Mouse (Mus musculus) cortical plate, adult 2 months (tissue): ENCODE measurements around the gene Rxfp4. TPM values are rescaled to one million over a fixed set of nuclear protein-coding genes. Genes with fewer than 3 reads are reported as not detected.

ENCODE experiments used
- H3K27ac ChIP-seq: fragments of 200-500 bp; 2 replicates; pipeline ENCODE4 v1.5.1; 2012; ENCODE audit warnings: low read length, control low read depth, inconsistent platforms; ENCODE audit not compliant: insufficient read depth
- H3K4me1 ChIP-seq: fragments of 200-500 bp; 2 replicates; pipeline ENCODE4 v1.6.1; 2011; ENCODE audit warnings: low read length; ENCODE audit not compliant: control insufficient read depth, insufficient read depth
- H3K4me3 ChIP-seq: fragments of 200-500 bp; 2 replicates; pipeline ENCODE4 v1.5.1; 2011; ENCODE audit warnings: mild to moderate bottlenecking, low read length, control low read depth; ENCODE audit not compliant: insufficient read depth
- CTCF ChIP-seq: fragments of 200-500 bp; IDR thresholded peaks from 2 replicates; pipeline ENCODE4 v1.5.1; 2011; ENCODE audit warnings: mild to moderate bottlenecking, control low read depth, low read length; ENCODE audit not compliant: insufficient read depth; ENCODE audit errors: extremely low read depth
- POLR2A ChIP-seq: fragments of 200-500 bp; IDR thresholded peaks from 2 replicates; pipeline ENCODE4 v1.6.1; 2011; ENCODE audit warnings: mild to moderate bottlenecking, low read length, control low read depth; ENCODE audit not compliant: insufficient read depth; ENCODE audit errors: extremely low read depth
- polyA plus RNA-seq: library from polyadenylated mRNA; depleted of rRNA; stranded (reverse); fragments of >200 nt; gene quantifications from 2 replicates; pipeline ENCODE4 v1.2.3, GENCODE M21; 2012; rRNA removed

The Rxfp4 gene
- not detected in 2 replicates for polyA plus RNA-seq

DNA sequence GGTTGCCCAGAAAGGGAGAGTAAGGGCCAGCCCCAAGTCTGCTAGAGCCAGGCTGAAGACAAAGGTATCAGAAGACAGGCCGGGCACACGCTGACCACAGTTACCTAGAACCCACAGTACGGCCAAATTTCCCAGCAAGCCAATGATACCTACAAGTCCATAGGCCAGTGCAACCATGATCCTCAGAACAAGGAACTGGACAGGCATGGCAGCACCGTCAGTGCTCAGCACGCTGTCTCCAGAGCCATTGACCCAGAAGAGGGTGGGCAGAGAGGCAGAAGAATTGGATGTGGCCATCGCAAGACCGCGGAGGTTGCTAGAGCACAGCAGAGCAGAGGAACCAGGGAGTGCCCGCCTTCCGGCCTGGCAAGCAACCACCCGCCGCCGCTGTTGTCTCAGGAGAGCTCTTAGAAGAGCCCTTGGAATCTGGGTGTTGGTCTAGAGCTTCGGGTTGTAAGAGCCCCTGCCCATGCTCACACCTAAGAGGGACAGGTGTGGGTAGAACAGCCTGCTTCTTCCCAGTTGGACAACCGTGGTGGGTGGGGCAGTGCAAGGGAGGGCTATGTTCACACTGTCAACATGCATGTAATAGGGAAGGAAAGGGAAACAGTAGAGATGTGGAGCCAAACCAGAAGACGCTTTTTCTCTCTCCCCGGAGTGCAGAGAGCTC, at the start of gene Rxfp4:
Rxfp4 (minus strand) TSS at position 297 of the 670 bp plus-strand sequence.
- Histone ChIP-seq H3K4me1 (no peaks in the 10 kb centered on the region; the same call in 1 of the 2 replicates), H3K27ac (no peak within 1 kb of the TSS), H3K4me3 (no peak within 1 kb of the TSS)
- TF ChIP-seq CTCF (no peak), POLR2A (no peak)

DNA sequence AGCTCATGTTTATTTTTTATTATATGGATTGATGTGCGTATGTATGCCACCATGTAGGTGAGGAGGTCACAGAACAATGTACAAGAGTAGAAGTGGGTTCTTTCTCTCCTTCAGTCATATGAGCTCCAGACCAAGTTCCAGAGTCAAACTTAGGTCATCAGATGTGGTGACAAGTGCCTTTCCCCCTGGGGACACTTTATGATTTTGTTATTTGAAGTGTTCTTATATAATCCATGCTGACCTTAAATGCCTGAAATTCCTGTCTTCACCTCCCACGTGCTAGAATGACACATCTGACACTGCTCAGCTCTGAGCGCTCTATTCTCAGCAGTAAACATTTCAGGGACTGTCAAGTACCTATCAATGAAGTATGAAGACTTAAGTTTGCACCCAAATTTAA, 48.3 kb upstream of the Rxfp4 start:
- Histone ChIP-seq H3K4me3 (no peak overlapping the region), H3K27ac (no peak overlapping the region), H3K4me1 (peaks cover 1% of the 10 kb centered on the region; the same call in 1 of the 2 replicates)
- no peak for TF ChIP-seq POLR2A

DNA sequence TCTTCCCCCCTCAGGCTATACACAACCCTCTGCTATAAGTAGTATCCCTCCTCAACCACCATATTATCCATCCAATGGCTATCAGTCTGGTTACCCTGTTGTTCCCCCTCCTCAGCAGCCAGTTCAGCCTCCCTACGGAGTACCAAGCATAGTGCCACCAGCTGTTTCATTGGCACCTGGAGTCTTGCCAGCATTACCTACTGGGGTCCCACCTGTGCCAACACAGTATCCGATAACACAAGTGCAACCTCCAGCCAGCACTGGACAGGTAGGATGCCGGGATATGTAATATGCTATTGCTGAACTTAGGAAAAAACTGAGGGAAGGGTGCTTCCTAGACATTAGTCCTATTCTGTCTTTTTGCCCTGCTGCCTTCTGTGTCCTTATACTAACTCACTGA, 47.3 kb upstream of the Rxfp4 start:
- Histone ChIP-seq H3K4me1 (peaks cover 1% of the 10 kb centered on the region; the same call in 1 of the 2 replicates), H3K27ac (no peak overlapping the region), H3K4me3 (no peak overlapping the region)
- no peak for TF ChIP-seq POLR2A
- no peak for TF ChIP-seq CTCF

DNA sequence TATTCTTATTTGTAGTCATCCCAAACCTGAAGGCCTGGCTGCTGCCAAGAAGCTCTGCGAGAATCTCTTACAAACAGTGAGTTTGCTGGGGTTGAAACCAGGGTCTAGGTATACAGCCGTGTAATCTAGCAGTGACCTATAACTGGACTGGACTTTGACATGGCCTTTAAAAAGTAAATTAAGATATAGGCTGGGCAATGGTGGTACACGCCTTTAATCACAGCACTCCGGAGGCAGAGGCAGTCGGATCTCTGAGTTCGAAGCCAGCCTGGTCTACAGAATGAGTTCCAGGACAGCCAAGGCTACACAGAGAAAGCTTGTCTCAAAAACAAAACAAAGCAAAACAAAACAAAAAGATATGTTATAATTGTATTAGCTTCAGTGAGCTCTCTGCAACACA, 45.9 kb upstream of the Rxfp4 start:
- peaks cover 1% of the 10 kb centered on the region; the same call in 1 of the 2 replicates for H3K4me1 ChIP-seq
- no peak overlapping the region for H3K27ac ChIP-seq
- no peak overlapping the region for H3K4me3 ChIP-seq
- TF ChIP-seq CTCF (no peak), POLR2A (no peak)

DNA sequence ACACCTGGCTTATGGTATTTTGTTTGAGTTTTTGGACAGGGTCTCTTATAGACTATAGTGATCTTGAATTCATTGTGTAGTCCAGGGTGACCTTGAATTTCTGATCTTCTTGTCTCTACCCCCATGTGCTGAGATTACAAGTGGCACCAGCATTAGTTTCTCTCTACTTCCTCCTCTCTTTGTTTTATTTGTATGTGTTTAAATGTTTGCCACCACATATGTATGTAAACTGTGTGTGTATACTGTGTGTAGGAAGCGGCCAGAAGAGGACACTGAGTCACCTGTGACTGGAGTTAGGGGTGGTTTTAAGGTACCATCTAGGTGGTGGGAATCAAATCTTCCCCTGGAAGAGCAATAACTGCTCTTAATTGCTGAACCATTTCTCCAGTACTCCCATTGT, 45.1 kb upstream of the Rxfp4 start:
- H3K27ac ChIP-seq = no peak overlapping the region
- TF ChIP-seq CTCF (no peak), POLR2A (no peak)
- peaks cover 1% of the 10 kb centered on the region; the same call in 1 of the 2 replicates for H3K4me1 ChIP-seq
- no peak overlapping the region for H3K4me3 ChIP-seq

DNA sequence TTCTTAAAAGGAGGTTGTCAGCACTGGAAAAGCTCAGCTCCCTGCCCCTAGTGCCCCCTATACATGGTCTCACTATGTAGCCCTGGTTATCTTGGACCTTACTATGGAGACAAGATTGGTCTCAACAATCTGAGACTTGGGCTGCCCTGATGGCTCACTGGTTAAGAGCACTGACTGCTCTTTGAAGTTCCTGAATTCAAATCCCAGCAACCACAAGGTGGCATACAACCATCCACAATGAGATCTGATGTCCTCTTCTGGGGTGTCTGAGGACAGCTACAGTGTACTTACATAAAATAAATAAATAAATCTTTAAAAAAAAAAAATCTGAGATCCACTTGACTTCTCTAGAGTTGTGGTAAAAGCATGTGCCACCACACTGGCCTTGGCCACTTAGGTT, 42.6 kb upstream of the Rxfp4 start:
- TF ChIP-seq POLR2A (no peak), CTCF (no peak)
- no peaks in the 10 kb centered on the region for H3K4me1 ChIP-seq
- H3K4me3 ChIP-seq = no peak overlapping the region
- H3K27ac ChIP-seq = no peak overlapping the region

DNA sequence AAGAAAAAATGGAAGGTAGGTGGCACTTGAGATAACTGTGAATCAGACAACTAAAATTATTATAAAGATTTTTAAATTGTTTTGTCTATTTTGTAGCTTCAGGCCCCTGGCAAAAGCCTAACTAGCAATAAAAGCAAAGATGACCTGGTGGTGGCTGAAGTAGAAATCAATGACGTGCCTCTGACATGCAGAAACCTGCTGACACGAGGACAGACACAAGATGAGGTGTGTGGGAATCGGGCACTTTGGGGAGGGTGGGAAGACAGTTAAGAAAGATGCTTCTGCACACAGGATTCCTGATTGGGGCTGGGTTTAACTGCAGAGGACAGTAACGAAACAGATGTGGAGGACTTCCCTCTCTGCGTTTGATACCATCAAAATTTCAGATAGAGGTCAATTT, 36.1 kb upstream of the Rxfp4 start:
- no peak overlapping the region for H3K27ac ChIP-seq
- TF ChIP-seq POLR2A (no peak), CTCF (no peak)
- peaks cover 6% of the 10 kb centered on the region; the same call in 1 of the 2 replicates for H3K4me1 ChIP-seq
- H3K4me3 ChIP-seq = no peak overlapping the region

DNA sequence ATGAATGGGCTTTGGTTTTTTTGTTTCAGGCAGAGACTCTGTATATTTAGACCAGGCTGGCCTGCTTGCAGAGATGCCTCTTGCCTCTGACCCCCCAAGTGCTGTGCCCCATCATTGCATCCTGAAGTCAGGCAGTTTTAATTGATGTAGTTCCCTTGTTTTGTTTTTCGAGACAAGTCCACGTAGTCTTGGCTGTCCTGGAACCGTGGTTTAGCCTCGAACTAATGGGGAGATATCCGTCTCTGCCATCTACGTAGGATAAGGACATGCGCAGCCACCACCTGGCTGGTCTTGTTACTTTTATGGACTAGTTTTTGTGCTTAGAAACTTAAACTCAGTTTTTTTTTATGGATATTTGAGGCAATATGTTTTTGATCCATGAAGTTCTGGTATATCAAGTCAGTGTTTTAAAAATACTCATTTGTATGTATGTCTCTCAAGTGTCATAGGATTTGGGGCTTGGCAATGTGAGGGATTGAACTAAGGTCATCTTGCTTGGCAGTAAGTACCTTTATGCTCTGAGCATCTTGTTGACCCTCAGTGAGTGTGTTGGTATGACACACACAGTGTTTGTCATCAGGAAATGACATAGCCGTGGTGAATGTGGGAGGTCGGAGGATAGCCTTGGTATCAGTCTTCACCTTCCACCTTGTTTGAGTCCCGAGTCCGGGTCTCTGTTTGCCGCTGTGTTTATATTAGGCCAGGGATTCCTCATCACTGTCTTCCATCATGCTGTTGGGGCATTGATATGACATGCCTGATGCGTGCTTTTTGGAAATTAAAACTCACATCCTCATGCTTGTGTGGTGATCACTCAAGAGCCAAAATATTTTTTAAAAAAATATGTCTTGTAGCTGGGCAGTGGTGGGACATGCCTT, 34.0 kb upstream of the Rxfp4 start:
- peak overlapping the region; percentile 88 for H3K4me3 ChIP-seq
- H3K27ac ChIP-seq = 0 out of 2 replicates have a peak overlapping the region, but pooled peaks have one; percentile 82
- H3K4me1 ChIP-seq = peaks cover 6% of the 10 kb centered on the region; the same call in 1 of the 2 replicates
- no peak for TF ChIP-seq CTCF
- TF ChIP-seq POLR2A = no peak

DNA sequence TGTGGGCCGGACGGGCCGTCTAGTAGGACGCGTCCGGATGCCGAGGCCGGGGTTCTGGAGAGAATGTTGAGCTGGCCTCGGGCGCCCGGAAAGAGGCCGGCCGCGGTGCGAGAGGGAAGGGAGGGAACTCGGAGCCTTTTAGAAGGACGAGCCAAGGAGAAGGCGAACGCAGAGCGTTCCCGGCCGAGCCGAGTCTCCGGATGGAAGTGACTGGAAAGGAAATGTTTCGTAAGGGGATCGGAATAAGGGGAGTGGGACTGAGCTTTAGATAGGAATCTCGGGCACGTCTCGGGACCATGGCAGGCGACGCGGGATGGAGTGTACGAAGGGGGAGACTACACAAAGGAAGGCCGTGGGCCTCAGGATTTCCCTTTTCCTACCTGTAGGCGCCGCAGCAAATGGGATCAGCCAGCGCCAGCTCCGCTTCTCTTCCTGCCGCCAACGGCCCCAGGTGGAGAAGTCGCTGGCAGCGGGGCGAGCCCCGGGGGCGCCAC, 33.1 kb upstream of the Rxfp4 start:
- H3K4me1 ChIP-seq = peaks cover 6% of the 10 kb centered on the region; the same call in 1 of the 2 replicates
- TF ChIP-seq POLR2A (no peak), CTCF (no peak)
- peak overlapping the region; percentile 88 for H3K4me3 ChIP-seq
- H3K27ac ChIP-seq = peak overlapping the region; percentile 82
